Mouse (Mus musculus) thymus, adult 2 months (tissue): Measurements from ENCODE around the gene Slfn4.
"Not testable (repeated sequence)": the region's sequence is repeated elsewhere in the genome, so short reads cannot be mapped to it uniquely, and the experiment has no call there.

Source experiments
- CTCF ChIP-seq: fragments of 200-500 bp; IDR thresholded peaks from 2 replicates; pipeline ENCODE4 v1.5.1; 2012; ENCODE audit warnings: mild to moderate bottlenecking, control low read depth, low read length, moderate library complexity, borderline replicate concordance; ENCODE audit not compliant: control insufficient read depth, poor library complexity, insufficient read depth; ENCODE audit errors: extremely low read depth
- POLR2A ChIP-seq: fragments of 200-500 bp; IDR thresholded peaks from 2 replicates; pipeline ENCODE4 v1.6.1; 2012; ENCODE audit warnings: mild to moderate bottlenecking, low read length, control low read depth, moderate library complexity; ENCODE audit not compliant: control insufficient read depth, poor library complexity, insufficient read depth; ENCODE audit errors: extremely low read depth

DNA sequence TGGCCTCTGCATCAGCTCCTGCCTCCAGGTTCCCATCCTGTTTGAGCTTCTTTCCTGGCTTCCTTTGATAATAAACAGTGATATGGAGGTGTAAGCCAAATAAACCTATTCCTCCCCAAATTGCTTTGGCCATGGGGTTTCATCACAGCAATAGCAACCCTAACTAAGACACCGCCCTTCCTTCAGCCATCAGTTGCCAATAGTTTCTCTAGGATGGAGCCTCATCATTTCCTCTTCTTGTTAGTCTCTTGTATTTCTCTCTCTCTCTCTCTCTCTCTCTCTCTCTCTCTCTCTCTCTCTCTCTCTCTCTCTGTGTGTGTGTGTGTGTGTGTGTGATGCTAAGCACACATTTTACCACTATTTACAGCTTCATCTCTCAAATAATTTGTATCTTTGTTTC, 49.4 kb upstream of the Slfn4 start:
- not testable (repeated sequence) for TF ChIP-seq POLR2A, CTCF
